Mouse (Mus musculus): ENCODE results near the gene Med11.

- no peak for TF ChIP-seq CTCF (conservative IDR thresholded peaks at IDR 0.05; ENCODE audit: insufficient read depth, insufficient read length, low read depth, low read length)
- no peak for TF ChIP-seq POLR2A (IDR thresholded peaks at IDR 0.05; ENCODE audit: low read depth, low read length)
Measured at GRCm38 (mm10) chr11:70465211-70465610, 13.5 kb downstream of the Med11 start.
